Mouse (Mus musculus) liver, embryonic 14.5 days (tissue): Measurements from ENCODE around the gene Ckap4.

Experiments used
- CTCF ChIP-seq: IDR thresholded peaks from 2 replicates; pipeline ENCODE4 v1.5.1; 2016; ENCODE audit warnings: antibody characterized with exemption, low read depth, control low read depth
- EP300 ChIP-seq: IDR thresholded peaks from 2 replicates; pipeline ENCODE4 v1.6.1; 2016; ENCODE audit warnings: antibody characterized with exemption, low read depth

GRCm38 (mm10) chr10:84562121-84562520 is 28.3 kb upstream of the Ckap4 start:
- TF ChIP-seq CTCF (no peak), EP300 (no peak)
